Mouse (Mus musculus) ovary, postnatal 36 days (tissue): ENCODE measurements around the gene Efcab8.

ENCODE experiments used
- DNase-seq: peaks from one replicate; pipeline ENCODE4 v3.0.0; 2022; ENCODE audit warnings: low spot score, mixed read lengths

Gene Efcab8

DNA sequence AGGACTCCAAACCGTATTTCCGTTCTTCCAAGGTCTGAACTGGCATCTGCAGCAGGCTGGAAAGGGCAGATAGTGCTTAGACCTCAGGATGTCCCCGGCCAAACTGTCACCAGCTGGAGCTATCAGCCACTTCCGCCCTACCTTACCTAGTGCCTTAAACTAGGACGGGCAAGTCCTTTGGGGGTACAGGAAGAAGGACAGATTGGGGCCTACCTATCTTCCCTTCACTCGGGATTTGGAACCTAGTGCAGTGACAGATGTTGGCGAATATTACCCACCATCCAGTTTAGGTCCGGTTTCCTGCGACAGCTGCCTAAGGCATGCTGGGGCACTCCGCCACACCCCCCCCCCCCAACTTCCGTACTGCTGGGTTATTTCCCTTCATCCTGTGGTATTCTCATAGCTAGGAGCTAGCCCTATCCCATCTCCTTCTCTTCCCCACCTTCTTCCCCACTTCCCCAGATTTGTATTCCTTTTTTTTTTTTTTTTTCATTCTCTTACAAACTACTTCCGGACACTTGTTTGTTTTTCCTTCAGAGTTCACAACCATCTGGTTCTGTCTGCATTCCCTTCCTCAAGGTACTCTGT lies at the start of gene Efcab8:
Gene Efcab8 (plus strand): TSS at position 538 of the 588 bp plus-strand sequence.
- no peak for DNase-seq

DNA sequence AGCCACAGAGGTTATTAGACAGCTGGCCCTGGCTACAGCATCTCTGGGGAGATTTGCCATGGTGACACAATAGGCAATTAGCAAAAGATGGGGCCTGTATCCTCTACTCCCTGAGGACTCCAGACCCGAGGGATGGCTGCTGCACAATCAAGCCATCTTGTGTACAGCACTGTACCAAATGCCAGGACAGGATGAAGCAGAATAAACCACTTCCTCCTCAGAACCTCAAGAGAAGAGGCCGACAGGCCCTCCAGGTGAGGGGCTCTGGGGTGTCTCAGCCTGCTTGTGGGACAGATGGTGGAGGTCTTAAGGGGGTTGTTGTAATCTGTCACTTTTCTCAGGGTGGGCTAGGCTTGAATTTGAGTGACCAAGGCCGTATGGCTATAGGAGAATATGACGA lies 45.7 kb upstream of the Efcab8 start:
- DNase-seq, result no peak

DNA sequence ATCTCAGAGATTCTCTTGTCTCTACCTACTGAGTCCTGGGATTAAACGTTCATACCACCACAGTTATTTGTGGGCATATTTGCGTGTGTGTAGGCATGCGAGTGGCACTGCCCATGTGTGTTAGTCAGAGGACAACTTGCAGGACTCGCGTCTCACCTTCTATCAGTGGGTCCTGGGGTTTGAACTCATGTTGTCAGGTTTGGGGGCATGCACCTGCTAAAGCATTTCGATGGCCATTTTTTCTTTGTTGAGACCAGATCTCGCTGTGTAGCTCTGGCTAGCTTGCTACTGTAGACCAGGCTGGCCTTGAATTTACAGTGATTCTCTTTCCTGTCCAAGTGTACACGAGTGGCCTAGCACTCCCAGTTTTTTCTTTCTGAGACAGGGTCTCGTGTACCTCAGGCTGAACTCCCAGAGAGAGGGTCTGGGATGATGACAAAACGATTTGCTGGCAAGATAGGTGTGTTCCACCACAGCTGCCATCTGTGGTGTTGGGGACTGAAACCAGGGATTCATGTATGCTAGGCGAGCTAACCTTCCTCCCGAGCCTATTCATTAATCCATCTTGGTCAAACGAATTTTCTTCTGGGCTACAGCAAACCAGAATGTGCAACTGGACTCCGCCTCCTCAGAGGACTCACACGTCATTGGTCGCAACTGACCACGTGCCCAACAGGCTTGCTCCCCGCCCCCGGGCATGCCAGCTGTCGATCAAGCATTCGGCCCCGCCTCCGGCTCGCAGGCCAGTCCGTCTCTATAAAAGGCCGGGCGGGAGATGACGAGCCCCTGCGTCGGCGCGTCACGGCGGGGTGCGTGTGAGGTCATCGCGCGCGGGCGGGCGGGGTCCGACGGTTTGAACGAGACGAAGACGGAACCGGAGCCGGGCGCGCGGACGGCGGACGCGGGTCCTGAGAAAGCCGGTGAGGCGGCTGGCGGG lies 39.0 kb upstream of the Efcab8 start, which contains the start of gene Mapre1:
Gene Mapre1 (plus strand): TSS at position 775 of the 937 bp plus-strand sequence.
- DNase-seq, result peak; percentile 100

DNA sequence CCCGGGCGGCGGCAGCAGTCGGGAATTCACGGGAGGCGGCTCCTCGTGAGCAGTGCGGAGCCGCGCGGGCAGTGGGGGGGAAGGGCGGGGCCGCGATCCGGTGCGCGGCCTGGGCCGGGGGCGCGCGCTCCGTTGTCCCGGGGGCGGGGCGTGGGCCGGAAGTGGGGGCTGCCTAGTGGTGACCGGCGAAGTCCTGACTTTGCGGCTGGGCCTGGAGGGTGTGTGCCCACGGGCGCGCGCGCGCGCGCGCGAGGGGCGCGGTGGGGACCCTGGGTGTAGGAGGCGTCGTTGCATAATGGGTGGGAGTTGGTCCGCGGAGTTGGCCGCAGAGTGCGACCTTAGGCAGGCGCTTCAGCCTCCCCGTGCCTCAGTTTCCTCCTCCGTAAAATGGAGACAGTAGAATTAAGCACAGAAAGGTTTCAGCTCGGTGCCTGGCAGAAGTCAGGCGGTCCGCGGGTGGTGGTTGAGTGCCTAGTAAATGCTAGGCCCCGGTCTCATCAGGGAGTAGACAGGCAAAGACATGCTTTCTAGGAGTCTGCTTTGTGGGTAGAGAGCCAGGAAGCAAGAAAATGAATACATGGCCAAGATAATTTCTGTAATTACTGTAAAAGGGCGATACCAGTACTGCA lies 38.2 kb upstream of the Efcab8 start:
- DNase-seq, result no peak

DNA sequence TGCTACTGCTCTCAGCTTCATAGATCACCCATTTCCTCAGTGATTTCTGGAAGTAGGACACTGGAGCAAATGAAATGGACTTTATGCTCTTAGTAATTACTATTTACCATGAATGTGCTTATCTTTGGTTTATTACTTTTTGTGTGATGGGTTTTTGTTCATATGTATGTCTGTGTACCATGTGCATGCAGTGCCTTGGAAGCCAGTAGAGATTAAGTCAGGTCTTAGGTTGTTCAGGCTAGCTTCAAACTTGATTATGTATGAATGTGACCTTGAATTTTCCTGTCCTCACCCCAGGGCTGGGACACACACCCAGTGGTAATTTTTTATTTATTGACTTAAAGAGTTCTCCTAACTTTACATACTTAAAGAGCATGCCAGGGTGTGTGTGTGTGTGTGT lies 31.7 kb upstream of the Efcab8 start:
- no peak for DNase-seq

DNA sequence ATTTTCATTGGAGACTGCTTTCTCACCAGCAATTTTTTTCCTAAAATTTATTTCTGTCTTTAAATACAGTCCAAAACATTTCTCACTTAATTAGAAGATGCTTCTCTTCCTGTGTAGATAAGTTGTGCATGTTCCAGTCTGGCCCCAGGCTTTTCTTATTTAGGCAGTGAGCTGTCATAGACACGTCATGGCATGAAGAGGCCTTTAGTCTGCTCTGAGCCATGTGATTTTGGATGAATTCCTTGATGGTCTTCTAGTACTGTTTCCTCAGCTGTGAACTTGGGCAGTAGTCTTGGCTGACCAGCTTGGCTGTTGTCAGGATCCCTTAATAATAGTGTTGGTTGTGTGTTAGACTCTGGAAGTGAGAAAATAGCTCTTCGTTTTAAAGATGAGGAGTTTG lies 29.4 kb upstream of the Efcab8 start:
- DNase-seq, result no peak

DNA sequence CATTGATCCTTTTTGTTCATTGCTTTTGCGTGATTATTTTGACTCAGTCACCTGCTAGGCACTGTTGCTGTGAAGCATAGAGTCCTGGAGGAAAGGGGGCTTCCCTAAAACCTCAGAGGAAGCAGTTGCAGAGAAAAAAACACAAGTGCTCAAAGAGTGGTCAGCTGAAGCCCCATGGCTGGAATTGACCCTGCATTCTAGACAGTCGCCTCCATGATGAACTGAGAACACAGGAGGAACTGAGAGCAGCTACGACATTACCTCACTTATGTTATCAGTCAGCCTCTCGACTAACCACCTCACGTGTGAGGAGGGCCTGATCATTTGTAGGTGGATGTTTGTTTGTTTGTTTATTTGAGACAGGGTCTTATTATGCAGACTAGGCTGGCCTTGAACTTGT lies 17.6 kb upstream of the Efcab8 start:
- DNase-seq, result no peak

DNA sequence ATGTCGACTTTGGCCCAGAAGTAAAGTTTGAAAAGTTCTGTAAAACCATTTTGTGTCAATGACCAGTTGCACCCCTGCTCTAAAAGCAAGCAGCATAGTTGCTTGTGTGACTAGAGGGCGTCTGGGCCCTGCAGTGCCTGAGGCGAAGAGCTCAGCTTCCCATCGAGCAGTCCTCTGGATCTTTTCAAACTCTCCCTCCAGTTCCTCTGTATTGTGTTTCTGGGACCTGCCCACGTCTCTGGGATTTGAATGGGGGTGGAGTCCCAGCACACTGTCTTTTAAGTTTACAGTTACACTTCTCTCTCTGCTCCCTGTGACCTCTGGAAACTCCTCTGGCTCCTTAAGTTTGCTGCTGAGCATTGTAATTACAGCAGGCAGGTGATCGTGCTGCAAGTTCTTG lies 12.2 kb upstream of the Efcab8 start:
- no peak for DNase-seq

DNA sequence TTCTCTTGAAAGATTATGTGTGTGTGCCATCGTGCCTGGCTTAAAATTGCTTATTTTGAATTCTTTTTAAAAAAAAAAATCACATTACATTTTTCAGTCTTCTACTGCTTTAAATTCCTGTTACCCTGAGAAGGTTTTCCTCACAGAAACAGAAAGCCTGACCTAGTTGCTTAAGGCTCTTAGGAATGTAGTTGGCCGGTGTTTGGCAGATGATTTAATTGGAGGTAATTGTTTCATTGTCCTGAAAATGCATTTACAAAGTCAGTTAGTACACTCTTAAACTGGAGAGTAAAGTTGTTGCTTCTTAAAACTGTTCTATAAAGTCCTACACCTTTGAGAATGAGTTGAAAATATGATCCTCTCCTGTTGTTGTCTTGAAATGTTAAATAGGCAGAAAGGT lies 10.8 kb upstream of the Efcab8 start:
- no peak for DNase-seq

DNA sequence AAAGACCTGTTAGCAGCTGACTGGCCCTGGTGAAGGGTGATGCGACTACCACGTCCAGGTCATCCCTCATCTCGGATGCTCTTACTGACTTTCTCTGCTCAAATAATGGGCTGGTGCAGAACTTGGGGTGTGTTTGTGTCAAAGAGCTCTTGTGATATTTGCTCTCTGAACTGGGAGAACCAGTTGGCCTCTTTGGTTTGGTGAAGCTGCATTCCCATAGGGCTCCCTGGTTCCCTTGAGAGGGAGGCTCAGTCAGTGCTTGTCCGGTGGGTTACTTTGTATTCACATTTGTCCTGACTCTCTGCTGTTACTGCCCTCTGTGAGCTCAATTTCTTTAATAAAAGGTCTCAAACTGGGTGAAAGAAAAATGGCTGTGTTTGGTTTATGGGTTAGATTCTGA lies 6.8 kb upstream of the Efcab8 start:
- no peak for DNase-seq

DNA sequence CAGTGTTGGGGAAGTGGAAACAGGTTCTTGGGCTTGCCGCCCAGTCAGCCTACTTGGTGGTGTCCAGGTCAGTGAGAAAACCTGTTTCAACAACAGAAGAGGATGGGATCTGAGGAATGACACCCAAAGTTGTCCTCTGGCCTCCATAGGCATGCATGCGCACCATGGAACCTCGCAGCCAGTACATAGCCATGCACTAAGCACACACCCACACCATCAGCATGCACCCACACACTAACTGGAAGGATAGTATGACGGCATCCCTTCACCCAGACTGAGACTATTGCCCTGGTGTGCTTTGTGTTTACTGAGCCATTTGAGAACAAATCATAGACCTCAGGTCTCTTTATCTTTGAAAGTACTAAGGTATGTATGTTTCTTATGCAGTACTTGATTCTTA lies 4.3 kb upstream of the Efcab8 start:
- no peak for DNase-seq

DNA sequence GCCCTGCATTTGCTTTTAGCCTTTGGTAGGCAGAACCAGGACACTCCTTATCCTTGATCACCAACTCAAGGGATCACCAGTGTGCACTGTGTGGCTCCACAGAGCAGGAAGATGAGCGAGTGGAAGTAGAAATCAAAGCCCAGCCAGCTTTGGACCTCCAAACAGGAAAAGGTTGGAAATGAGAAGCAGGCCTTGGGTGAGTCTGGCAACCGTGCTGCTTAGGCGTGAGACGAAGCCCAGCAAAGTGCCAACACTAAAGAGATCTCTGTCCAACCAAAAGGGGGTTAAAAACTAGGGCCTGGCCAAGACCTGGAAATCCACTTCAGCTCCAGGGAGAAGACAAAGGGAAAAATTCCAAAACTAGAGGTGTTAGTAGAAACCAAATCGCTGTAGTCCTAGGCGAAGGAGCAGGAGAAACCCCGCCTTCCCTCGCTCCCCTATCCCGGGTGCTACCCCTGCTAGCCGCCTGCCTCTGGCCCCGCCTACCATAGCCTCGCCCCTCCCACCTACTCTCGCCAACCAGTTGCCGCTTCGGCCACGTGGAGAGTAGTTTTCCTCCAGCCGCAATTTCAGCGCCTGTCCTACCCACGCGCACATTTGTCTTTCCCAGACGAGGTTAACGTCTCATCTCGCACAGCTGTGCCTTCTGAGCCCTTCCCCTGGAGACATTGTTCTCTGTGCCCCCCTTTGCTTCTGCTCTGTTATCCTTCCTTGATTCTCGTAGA lies 931 bp upstream of the Efcab8 start:
- peak; percentile 85 for DNase-seq

DNA sequence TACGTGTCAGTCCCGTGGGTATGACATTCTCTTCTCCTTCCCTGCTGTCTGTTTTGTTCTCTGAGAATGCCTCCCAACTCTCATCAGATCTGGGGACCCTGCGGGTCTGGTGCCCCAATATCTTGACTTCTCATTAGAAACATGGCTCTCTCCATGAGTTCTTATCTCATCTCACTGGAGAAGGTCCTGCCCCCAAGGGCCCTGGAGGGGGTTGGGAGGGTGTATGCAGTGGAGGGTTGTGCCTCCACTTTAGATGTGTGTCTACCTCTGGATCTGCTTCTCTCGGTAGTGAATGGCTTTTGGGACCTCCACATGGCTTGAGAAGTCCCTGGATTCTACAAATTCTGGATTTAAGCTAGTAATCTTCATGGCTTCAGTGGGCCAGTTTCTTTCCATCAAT lies 1.4 kb downstream of the Efcab8 start:
- no peak for DNase-seq

DNA sequence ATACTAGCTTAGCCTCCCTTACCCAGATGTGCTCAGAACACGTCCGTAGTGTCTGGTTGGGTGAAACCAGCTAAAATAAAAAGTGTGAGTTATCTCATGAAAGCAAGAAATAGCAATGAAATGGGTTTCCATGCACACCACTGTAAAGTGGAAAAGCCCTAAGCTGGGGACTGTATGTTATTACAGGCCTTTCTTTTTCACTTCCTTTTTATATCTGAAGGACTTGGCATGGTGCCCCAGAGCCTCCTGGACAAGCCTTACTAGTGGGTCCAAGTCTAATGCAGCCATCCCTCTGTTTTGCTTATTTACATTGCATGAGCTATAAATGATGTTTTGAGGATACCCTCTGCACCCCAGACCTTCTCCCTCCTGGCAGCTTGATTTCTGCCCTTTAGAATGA lies 4.9 kb downstream of the Efcab8 start:
- DNase-seq, result no peak

DNA sequence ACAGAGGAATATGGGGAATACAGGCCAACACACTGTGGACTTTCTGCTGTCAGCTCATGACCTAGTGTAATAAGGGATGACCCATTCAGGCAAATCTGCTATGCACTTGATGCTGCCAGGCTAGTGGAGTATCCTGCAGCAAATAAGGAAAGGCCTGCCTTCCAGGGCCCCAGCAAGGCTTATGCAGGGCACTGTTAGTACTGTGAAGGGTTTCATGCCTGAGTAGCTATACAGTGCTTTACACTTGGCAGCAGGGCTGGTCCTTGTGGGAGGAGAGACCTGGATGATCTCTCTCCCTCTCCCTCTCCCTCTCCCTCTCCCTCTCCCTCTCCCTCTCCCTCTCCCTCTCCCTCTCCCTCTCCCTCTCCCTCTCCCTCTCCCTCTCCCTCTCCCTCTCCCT lies 13.6 kb downstream of the Efcab8 start:
- no peak for DNase-seq

DNA sequence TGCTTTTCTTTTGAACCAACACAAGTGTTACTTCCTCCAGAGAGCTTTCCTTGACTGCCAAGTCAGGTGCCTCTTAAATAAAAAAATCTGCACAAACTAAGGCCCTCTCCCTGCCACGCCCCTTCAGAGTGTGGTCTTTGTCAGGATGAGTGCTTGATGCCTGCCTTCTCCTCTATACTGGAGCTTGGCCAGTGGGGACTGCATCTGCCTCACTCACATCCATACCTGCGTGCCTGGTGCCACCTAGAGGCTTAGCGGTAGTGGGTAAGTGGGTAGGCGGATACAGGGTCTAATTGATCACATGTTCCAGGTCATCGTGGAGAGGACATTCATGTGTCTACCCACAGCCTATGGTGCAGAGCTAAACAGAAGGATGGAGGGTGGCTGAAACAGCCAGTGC lies 15.4 kb downstream of the Efcab8 start:
- no peak for DNase-seq

DNA sequence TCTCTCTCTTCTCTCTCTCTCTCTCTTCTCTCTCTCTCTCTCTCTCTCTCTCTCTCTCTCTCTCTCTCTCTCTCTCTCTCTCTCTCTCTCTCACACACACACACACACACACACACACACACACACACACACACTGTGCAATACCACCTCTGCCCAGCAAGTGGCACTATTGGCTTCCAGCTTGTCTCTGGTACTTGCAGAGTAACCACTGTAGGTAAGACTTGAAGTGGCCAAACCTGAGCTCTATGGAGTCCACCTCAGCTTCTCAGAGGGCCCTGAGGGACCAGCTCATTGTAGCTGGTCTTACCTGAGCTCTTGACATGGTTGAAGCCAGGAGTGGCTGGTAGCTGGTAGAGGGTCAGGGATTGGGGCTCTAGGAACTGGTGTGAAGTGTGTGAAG lies 27.7 kb downstream of the Efcab8 start:
- peak; percentile 56 for DNase-seq

DNA sequence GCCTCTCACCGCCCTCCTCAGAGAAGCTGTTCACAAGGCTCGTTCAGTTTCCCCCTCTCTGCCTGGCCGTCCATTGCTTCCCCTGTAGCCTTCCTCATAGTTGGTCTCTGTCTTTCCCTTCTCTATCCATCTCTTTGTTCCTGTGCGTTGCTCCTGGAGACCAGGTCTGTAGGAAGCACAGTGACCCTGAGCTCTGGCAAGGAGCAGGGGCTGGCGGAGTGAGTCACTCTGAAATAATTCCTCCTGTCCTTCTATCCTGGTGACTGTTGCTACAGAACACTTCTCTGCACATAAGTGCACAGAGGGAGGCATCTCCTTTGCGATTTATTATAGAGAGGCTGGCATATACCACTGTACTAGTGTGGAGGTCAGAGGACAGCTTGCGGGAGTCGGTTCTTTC lies 28.4 kb downstream of the Efcab8 start:
- no peak for DNase-seq

DNA sequence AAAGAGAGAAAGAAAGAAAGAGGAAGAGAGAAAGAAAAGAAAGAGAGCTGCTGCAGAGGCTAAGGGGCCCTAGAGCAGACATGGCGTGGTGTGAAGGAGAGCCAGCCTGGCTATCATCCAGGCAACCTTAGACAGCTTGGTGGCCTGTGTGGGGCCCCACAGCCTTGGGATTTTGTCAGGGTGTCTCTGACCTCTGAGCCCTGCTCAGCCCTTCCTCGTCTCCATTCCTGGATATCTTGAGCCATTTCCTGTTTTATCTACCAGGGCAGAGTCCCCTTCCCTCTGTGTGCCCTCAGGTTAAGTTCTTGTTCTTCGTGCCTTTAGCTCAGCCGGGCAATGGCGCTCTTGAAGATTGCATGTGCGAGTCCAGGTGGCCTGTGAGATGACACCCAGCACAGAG lies 29.1 kb downstream of the Efcab8 start:
- no peak for DNase-seq

DNA sequence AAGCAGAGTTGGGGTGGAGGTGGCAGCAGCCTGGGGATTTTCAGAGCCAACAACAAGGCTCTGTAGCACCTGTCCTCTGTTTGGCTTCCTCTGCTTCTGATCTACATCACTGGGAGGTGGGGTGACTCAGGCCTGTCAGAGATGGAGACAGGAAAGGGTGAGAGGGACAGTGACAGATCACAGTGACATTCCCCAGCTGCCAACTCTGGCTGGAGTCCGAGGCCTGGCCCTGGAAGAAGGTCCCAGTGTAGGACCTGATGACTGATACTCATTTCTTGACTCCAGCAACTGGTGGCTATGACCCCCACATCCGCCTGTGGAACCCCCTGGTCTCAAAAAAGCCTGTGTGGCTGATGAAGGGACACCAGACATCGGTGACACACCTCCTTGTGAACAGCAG lies 30.2 kb downstream of the Efcab8 start:
- no peak for DNase-seq

DNA sequence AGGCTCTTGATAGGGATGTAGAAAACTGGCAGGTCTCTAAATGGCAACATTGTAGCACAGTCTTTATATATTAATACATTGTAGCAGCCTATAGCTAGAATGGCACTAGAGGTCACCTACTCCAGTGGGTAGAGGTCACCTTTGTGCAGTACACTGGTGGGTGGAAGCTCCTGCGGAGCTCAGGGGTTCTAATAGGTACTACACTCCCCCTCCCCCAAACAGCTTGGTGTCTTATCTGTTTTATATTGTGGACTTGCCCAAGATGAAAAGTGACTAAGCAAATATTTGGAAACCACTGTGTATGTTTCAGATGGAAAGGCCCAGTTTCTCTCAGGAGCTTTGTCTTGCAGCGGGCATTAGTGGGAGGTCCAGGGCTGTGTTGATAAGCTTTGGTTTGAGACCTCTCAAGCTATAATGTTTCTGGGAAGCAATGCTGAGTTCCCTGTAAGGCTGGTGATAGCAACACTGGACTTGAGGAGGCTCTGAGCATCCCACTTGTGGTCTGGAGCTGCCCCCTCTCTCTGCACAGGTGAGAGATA lies 42.3 kb downstream of the Efcab8 start:
- DNase-seq, result no peak

DNA sequence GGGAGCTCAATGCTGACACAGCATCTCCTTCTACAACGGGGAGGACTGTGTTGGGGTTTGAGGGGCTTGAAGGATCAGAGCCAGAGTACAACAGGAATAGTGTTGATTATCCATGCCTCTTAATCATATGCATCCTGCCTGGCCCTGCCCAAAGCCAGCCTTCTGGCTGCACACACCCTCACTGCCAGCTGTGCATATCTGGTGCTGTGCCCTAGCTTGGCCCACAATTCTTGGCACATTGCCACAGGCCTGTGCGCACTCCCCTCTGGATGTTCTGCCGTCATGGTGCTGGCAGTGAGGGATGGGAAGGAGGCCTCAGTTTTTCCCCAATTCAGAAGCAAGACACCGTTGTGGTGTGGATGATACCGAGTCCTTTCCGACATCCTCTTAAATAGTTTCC lies 44.9 kb downstream of the Efcab8 start:
- no peak for DNase-seq
